Comparison of ENCODE assay signal across 8 mouse cellular contexts in the genomic region with DNA sequence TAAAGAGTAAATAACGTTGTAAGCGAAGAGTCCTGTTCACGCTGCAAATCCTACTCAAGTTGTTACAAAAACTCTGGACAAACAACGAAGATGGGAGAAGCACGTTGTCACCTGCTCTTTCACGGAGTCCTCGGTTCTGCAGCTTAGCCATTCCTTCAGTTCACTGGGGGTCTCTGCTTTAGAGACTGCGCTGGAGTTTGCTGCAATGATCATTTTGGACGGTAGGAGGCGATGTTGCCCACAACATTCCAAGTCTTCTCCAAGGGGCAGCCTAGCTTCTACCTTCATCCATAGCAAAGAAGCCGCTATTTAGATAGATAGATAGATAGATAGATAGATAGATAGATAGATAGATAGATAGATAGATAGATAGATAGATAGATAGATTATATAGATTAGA. TPM values are rescaled to one million over a fixed set of nuclear protein-coding genes. Genes with fewer than 3 reads are reported as not detected.
DNase-seq lines count a peak whose midpoint lies in the region; ATAC-seq and TF ChIP-seq lines count a peak whose summit lies in the region.

No protein-coding gene starts in this region.

- H3K36me3 ChIP-seq in intestine, postnatal 0 days (ENCODE audit: control insufficient read depth, insufficient read depth), result no peaks in the 10 kb centered on the region
- no peaks in the 10 kb centered on the region for H3K36me3 ChIP-seq in limb, embryonic 14.5 days (ENCODE audit: control insufficient read depth, insufficient read depth, low read length)
- H3K36me3 ChIP-seq in neural tube, embryonic 11.5 days (ENCODE audit: control insufficient read depth, insufficient read depth, low read length), result no peaks in the 10 kb centered on the region

- H3K27ac ChIP-seq in cerebellum, adult 2 months (ENCODE audit: insufficient read depth, low read length), result no peak overlapping the region
- H3K27ac ChIP-seq in intestine, postnatal 0 days (ENCODE audit: low read depth, low read length), result no peak overlapping the region
- H3K27ac ChIP-seq in limb, embryonic 14.5 days (replicated peaks; ENCODE audit: low read depth, low read length), result no peak overlapping the region
- no peak overlapping the region for H3K27ac ChIP-seq in neural tube, embryonic 11.5 days (ENCODE audit: low read depth, low read length)

- TF ChIP-seq CTCF in cerebellum, adult 2 months (IDR thresholded peaks at IDR 0.05; ENCODE audit: borderline replicate concordance, insufficient read depth, low read depth, low read length), result peak; percentile 78
- TF ChIP-seq CTCF in intestine, postnatal 0 days (IDR thresholded peaks at IDR 0.05; ENCODE audit: low read depth), result peak; percentile 79

- no peaks in the 10 kb centered on the region for H3K4me1 ChIP-seq in cerebellum, adult 2 months (ENCODE audit: control insufficient read depth, insufficient read depth, low read length)
- no peaks in the 10 kb centered on the region for H3K4me1 ChIP-seq in intestine, postnatal 0 days (replicated peaks; ENCODE audit: control insufficient read depth, insufficient read depth, low read length)
- no peaks in the 10 kb centered on the region for H3K4me1 ChIP-seq in limb, embryonic 14.5 days (ENCODE audit: control insufficient read depth, insufficient read depth, low read length)
- no peaks in the 10 kb centered on the region for H3K4me1 ChIP-seq in neural tube, embryonic 11.5 days (ENCODE audit: control insufficient read depth, insufficient read depth, low read length)

- peak; percentile 76 for ATAC-seq in frontal cortex, adult (ENCODE audit: low TSS enrichment)
- no peak for ATAC-seq in intestine, postnatal 0 days
- ATAC-seq in limb, embryonic 14.5 days (ENCODE audit: low FRiP score, low read depth), result no peak
- no peak for ATAC-seq in neural tube, embryonic 11.5 days (ENCODE audit: insufficient read depth, low FRiP score, low TSS enrichment)

- no peak for TF ChIP-seq POLR2A in cerebellum, adult 2 months (IDR thresholded peaks at IDR 0.05; ENCODE audit: borderline replicate concordance, insufficient read depth, low read length)
- no peak for TF ChIP-seq POLR2A in limb, embryonic 14.5 days (IDR thresholded peaks at IDR 0.05; ENCODE audit: borderline replicate concordance, extremely low read depth, insufficient read depth, insufficient read length)

- H3K4me3 ChIP-seq in cerebellum, adult 2 months (replicated peaks; ENCODE audit: insufficient read depth, low read depth, low read length), result peak overlapping the region; percentile 43
- H3K4me3 ChIP-seq in intestine, postnatal 0 days (ENCODE audit: low read depth, low read length), result no peak overlapping the region
- H3K4me3 ChIP-seq in limb, embryonic 14.5 days (replicated peaks; ENCODE audit: low read length), result no peak overlapping the region
- H3K4me3 ChIP-seq in neural tube, embryonic 11.5 days (ENCODE audit: low read depth, low read length), result no peak overlapping the region

- H3K4me2 ChIP-seq in intestine, postnatal 0 days (replicated peaks; ENCODE audit: low read depth), result no peak overlapping the region
- no peak overlapping the region for H3K4me2 ChIP-seq in limb, embryonic 14.5 days (replicated peaks; ENCODE audit: low read depth, low read length, severe bottlenecking)
- H3K4me2 ChIP-seq in neural tube, embryonic 11.5 days (ENCODE audit: low read depth), result no peak overlapping the region

- no peaks in the 10 kb centered on the region for H3K9me3 ChIP-seq in intestine, postnatal 0 days (ENCODE audit: control insufficient read depth)
- no peaks in the 10 kb centered on the region for H3K9me3 ChIP-seq in limb, embryonic 14.5 days (ENCODE audit: control insufficient read depth, low read length)
- H3K9me3 ChIP-seq in neural tube, embryonic 11.5 days (ENCODE audit: control insufficient read depth, low read length), result no peaks in the 10 kb centered on the region

- peak; percentile 36 for DNase-seq in urinary bladder, postnatal 25 days (ENCODE audit: low spot score)
- no peak for DNase-seq in urinary bladder, postnatal 10 days (ENCODE audit: low spot score)
- DNase-seq in cerebellum, adult 2 months, result peak; percentile 34 to 70
- DNase-seq in limb, embryonic 14.5 days (ENCODE audit: low spot score), result peak; percentile 58
- DNase-seq in neural tube, embryonic 11.5 days (ENCODE audit: low spot score), result peak; percentile 85
- DNase-seq in thymus, postnatal 4 days, result peak; percentile 76

- no peak overlapping the region for H3K9ac ChIP-seq in intestine, postnatal 0 days (ENCODE audit: low read depth, low read length)
- H3K9ac ChIP-seq in limb, embryonic 14.5 days (ENCODE audit: low read depth, low read length, severe bottlenecking), result no peak overlapping the region
- no peak overlapping the region for H3K9ac ChIP-seq in neural tube, embryonic 11.5 days (ENCODE audit: low read length)

- no peaks in the 10 kb centered on the region; the same call in 1 of the 2 replicates for H3K27me3 ChIP-seq in cerebellum, adult 2 months (ENCODE audit: control insufficient read depth, insufficient read depth, low read length)
- H3K27me3 ChIP-seq in intestine, postnatal 0 days (replicated peaks; ENCODE audit: control insufficient read depth, insufficient read depth, low read length), result no peaks in the 10 kb centered on the region
- H3K27me3 ChIP-seq in limb, embryonic 14.5 days (ENCODE audit: control insufficient read depth, insufficient read depth, low read length), result no peaks in the 10 kb centered on the region
- no peaks in the 10 kb centered on the region for H3K27me3 ChIP-seq in neural tube, embryonic 11.5 days (ENCODE audit: control insufficient read depth, insufficient read depth, low read length)

- WGBS in cerebellum, adult 2 months, result 8% methylated on average over 11 of the region's 11 CpGs
- 8% methylated on average over 11 of the region's 11 CpGs for WGBS in intestine, postnatal 0 days
- WGBS in limb, embryonic 14.5 days, result 12% methylated on average over 11 of the region's 11 CpGs
- 12% methylated on average over 11 of the region's 11 CpGs for WGBS in neural tube, embryonic 11.5 days

RNA-seq across cellular contexts. Expression of gene Prss54, which starts 23.7 kb away (rescaled TPM):
- polyA plus RNA-seq in cerebellum, adult 2 months (2012; rRNA removed), result not detected in 2 replicates
- polyA plus RNA-seq in intestine, postnatal 0 days (2015; fragmentation: Nextera tagmentation; extraction: Ambion mirVana), result not detected in 2 replicates
- not detected in 2 replicates for polyA plus RNA-seq in limb, embryonic 14.5 days (2012; rRNA removed)
- not detected in 2 replicates for polyA plus RNA-seq in limb, embryonic 14.5 days (2014; fragmentation: Nextera tagmentation; extraction: Ambion mirVana)
- not detected in 2 replicates for polyA plus RNA-seq in neural tube, embryonic 11.5 days (2014; fragmentation: Nextera tagmentation; extraction: Ambion mirVana)

RNA-seq across cellular contexts. Expression of gene Gins3, which starts 33.4 kb away (rescaled TPM):
- polyA plus RNA-seq in cerebellum, adult 2 months (2012; rRNA removed), result 3.0 and 3.2 TPM in 2 replicates
- 3.6 and 4.3 TPM in 2 replicates for polyA plus RNA-seq in intestine, postnatal 0 days (2015; fragmentation: Nextera tagmentation; extraction: Ambion mirVana)
- 8.9 and 11.1 TPM in 2 replicates for polyA plus RNA-seq in limb, embryonic 14.5 days (2012; rRNA removed)
- polyA plus RNA-seq in limb, embryonic 14.5 days (2014; fragmentation: Nextera tagmentation; extraction: Ambion mirVana), result 19.1 and 21.7 TPM in 2 replicates
- polyA plus RNA-seq in neural tube, embryonic 11.5 days (2014; fragmentation: Nextera tagmentation; extraction: Ambion mirVana), result 23.5 and 24.3 TPM in 2 replicates
